Mouse (Mus musculus): ENCODE results near the gene Polr3c. TPM values are rescaled to one million over a fixed set of nuclear protein-coding genes. Genes with fewer than 3 reads are reported as not detected.
"Not testable (repeated sequence)": the region's sequence is repeated elsewhere in the genome, so short reads cannot be mapped to it uniquely, and the experiment has no call there.

The Polr3c gene
- total RNA-seq, 2 experiments from 2014 or later: 23.1 to 25.2 TPM

- intact Hi-C loops (cut with DNase I): no loop called here
- DNase-seq (ENCODE audit: low spot score): no peak
Observed at GRCm38 (mm10) chr3:96719173-96719572, 8.3 kb downstream of the Polr3c start.

- intact Hi-C loops (cut with DNase I): no loop called here
- DNase-seq (ENCODE audit: low spot score): no peak
Observed at GRCm38 (mm10) chr3:96715854-96716253, 11.6 kb downstream of the Polr3c start.

GRCm38 (mm10) chr3:96714286-96714685 is 13.1 kb downstream of the Polr3c start:
- intact Hi-C loops (cut with DNase I): no loop called here
- DNase-seq (ENCODE audit: low spot score): no peak

- intact Hi-C loops (cut with DNase I): loop anchor here (2.0 to 5.0 kb wide), 3 partner anchors 41 to 162 kb away; no protein-coding TSS in a partner anchor
- DNase-seq (ENCODE audit: low spot score): no peak
Observed at GRCm38 (mm10) chr3:96708684-96709064, 18.8 kb downstream of the Polr3c start.

- intact Hi-C loops (cut with DNase I): loop anchor here (2.0 to 5.0 kb wide), 3 partner anchors 41 to 161 kb away; no protein-coding TSS in a partner anchor
- DNase-seq (ENCODE audit: low spot score): peak; percentile 63
Observed at GRCm38 (mm10) chr3:96707903-96708683, 19.3 kb downstream of the Polr3c start, which contains the start of gene Nudt17. TSS of gene Nudt17 (minus strand) at chr3:96708562.

GRCm38 (mm10) chr3:96706984-96707383 is 20.4 kb downstream of the Polr3c start:
- no peak for DNase-seq (ENCODE audit: low spot score)
- intact Hi-C loops (cut with DNase I): loop anchor here (5.0 kb wide), 2 partner anchors 40 to 65 kb away; no protein-coding TSS in a partner anchor

GRCm38 (mm10) chr3:96706217-96706616 is 21.2 kb downstream of the Polr3c start:
- intact Hi-C loops (cut with DNase I): loop anchor here (5.0 kb wide), 2 partner anchors 39 to 64 kb away; no protein-coding TSS in a partner anchor

GRCm38 (mm10) chr3:96704778-96705177 is 22.6 kb downstream of the Polr3c start:
- no peak for DNase-seq (ENCODE audit: low spot score)
- intact Hi-C loops (cut with DNase I): loop anchor here (5.0 kb wide), 2 partner anchors 37 to 62 kb away; no protein-coding TSS in a partner anchor

More at GRCm38 (mm10) chr3:96706217-96706616, 21.2 kb downstream of the Polr3c start:
- DNase-seq (ENCODE audit: low spot score): no peak

GRCm38 (mm10) chr3:96701003-96701402 is 26.4 kb downstream of the Polr3c start:
- intact Hi-C loops (cut with DNase I): no loop called here
- DNase-seq (ENCODE audit: low spot score): no peak

- intact Hi-C loops (cut with DNase I): no loop called here
- DNase-seq (ENCODE audit: low spot score): no peak
Observed at GRCm38 (mm10) chr3:96700376-96700775, 27.1 kb downstream of the Polr3c start.

GRCm38 (mm10) chr3:96698993-96699690 is 28.3 kb downstream of the Polr3c start:
- no peak for DNase-seq (ENCODE audit: low spot score)
- intact Hi-C loops (cut with DNase I): no loop called here

- DNase-seq (ENCODE audit: low spot score): peak; percentile 89
- intact Hi-C loops (cut with DNase I): loop anchor here (2.0 kb wide), 1 partner anchor 30 kb away; the partner anchor contains the start of genes Polr3c and Rnf115
Observed at GRCm38 (mm10) chr3:96696766-96697732, 30.4 kb downstream of the Polr3c start.

GRCm38 (mm10) chr3:96696198-96696765 is 31.1 kb downstream of the Polr3c start, which contains the start of gene Pias3:
TSS of gene Pias3 (plus strand) at chr3:96696384.
- peak; percentile 81 for DNase-seq (ENCODE audit: low spot score)
- intact Hi-C loops (cut with DNase I): loop anchor here (2.0 kb wide), 1 partner anchor 31 kb away; the partner anchor contains the start of genes Polr3c and Rnf115

GRCm38 (mm10) chr3:96693579-96693978 is 33.8 kb downstream of the Polr3c start:
- intact Hi-C loops (cut with DNase I): loop anchor here (2.0 kb wide), 1 partner anchor 23 kb away; the partner anchor contains the start of gene Ankrd35
- DNase-seq (ENCODE audit: low spot score): no peak

GRCm38 (mm10) chr3:96692506-96692905 is 34.9 kb downstream of the Polr3c start:
- intact Hi-C loops (cut with DNase I): loop anchor here (2.0 kb wide), 1 partner anchor 22 kb away; the partner anchor contains the start of gene Ankrd35
- no peak for DNase-seq (ENCODE audit: low spot score)

GRCm38 (mm10) chr3:96690298-96690697 is 37.1 kb downstream of the Polr3c start:
- DNase-seq (ENCODE audit: low spot score): no peak
- intact Hi-C loops (cut with DNase I): no loop called here

- DNase-seq (ENCODE audit: low spot score): no peak
- intact Hi-C loops (cut with DNase I): no loop called here
Observed at GRCm38 (mm10) chr3:96688854-96689253, 38.6 kb downstream of the Polr3c start.

GRCm38 (mm10) chr3:96686057-96686456 is 41.4 kb downstream of the Polr3c start:
- intact Hi-C loops (cut with DNase I); DNase-seq (ENCODE audit: low spot score): not testable (repeated sequence)

GRCm38 (mm10) chr3:96684822-96685156 is 42.6 kb downstream of the Polr3c start:
- no peak for DNase-seq (ENCODE audit: low spot score)
- intact Hi-C loops (cut with DNase I): no loop called here

Measured in heart, postnatal 25 days (tissue).